Mouse (Mus musculus): ENCODE measurements around the gene Tas1r3.

DNA sequence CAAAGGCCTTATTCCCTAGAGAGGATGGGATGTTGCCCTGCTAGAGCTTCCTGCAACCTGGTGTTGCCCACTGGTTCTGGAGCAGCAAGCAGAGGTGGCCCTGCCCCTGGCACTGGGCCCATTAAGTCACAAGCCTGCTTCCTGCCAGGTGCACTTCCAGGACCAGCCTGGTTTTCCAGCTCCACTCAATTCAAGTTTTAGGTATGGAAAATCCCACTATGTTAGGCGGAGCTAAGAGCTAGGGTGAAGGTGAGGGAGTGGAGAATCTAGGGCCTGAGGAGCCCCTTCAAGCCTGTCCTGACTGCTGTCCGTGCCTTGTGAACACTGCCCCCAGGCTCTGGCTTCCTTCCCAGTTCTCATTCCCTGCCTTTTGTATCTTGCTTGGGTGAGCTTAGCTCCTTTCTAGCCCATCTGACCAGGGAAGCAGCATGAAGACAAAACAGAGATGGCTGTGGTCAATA is 11.2 kb downstream of the Tas1r3 start:
- TF ChIP-seq CTCF (IDR thresholded peaks at IDR 0.05; ENCODE audit: low read depth) (no peak), EP300 (IDR thresholded peaks at IDR 0.05; ENCODE audit: low read depth) (no peak)
